Mouse (Mus musculus) hindbrain, embryonic 11.5 days (tissue): ENCODE data around the gene Gm20481. TPM values are rescaled to one million over a fixed set of nuclear protein-coding genes. Genes with fewer than 3 reads are reported as not detected.
A peak's percentile ranks its signal among the peaks of the same experiment; 100 is the strongest.

Source experiments
- ATAC-seq: fragments of 200-750 bp; cut with Nextera tagmentation; 2 replicates; pipeline ENCODE4 v1.8.0; 2017; ENCODE audit warnings: mild to moderate bottlenecking, moderate TSS enrichment, moderate library complexity; ENCODE audit not compliant: low FRiP score
- DNase-seq: peaks from one replicate; pipeline ENCODE4 v3.0.0-alpha.2; 2015; ENCODE audit warnings: low spot score
- H3K27ac ChIP-seq: fragments of 300-500 bp; sonication (generic); 2 replicates; pipeline ENCODE4 v1.5.1; 2014; ENCODE audit warnings: mild to moderate bottlenecking, low read depth, low read length
- H3K27me3 ChIP-seq: fragments of 300-500 bp; sonication (generic); 2 replicates; pipeline ENCODE4 v1.6.1; 2014; ENCODE audit warnings: mild to moderate bottlenecking, low read length, moderate library complexity, mixed read lengths; ENCODE audit not compliant: control insufficient read depth, insufficient read depth
- H3K36me3 ChIP-seq: fragments of 300-500 bp; sonication (generic); 2 replicates; pipeline ENCODE4 v1.6.1; 2014; ENCODE audit warnings: mild to moderate bottlenecking, low read length, moderate library complexity, mixed read lengths; ENCODE audit not compliant: control insufficient read depth, insufficient read depth
- H3K4me1 ChIP-seq: fragments of 300-500 bp; sonication (generic); replicated peaks from 2 replicates; pipeline ENCODE4 v1.6.1; 2014; ENCODE audit warnings: low read length, mixed read lengths; ENCODE audit not compliant: control insufficient read depth, insufficient read depth
- H3K4me2 ChIP-seq: fragments of 300-500 bp; sonication (generic); replicated peaks from 2 replicates; pipeline ENCODE4 v1.6.1; 2014; ENCODE audit warnings: mild to moderate bottlenecking, low read depth, low read length
- H3K4me3 ChIP-seq: fragments of 300-500 bp; sonication (generic); 2 replicates; pipeline ENCODE4 v1.5.1; 2014; ENCODE audit warnings: low read depth, low read length
- H3K9ac ChIP-seq: fragments of 300-500 bp; sonication (generic); 2 replicates; pipeline ENCODE4 v1.6.1; 2014; ENCODE audit warnings: low read depth, low read length
- H3K9me3 ChIP-seq: fragments of 300-500 bp; sonication (generic); 2 replicates; pipeline ENCODE4 v1.6.1; 2016; ENCODE audit warnings: low read length; ENCODE audit not compliant: control insufficient read depth
- WGBS: fragments of 180-500 bp; shearing (Covaris S2); extraction: QIAGEN DNeasy Blood & Tissue Kit; methylation state at CpG from one replicate; pipeline ENCODE4 v1.1.7; 2014; 5-methylcytosine and 5-hydroxymethylcytosine counted together
- polyA plus RNA-seq: library from polyadenylated mRNA; unstranded; fragments of >200 nt; fragmentation: Nextera tagmentation; extraction: Ambion mirVana; gene quantifications from 2 replicates; pipeline ENCODE4 v1.2.1, GENCODE M21; 2014

Gm20481 gene
- polyA plus RNA-seq, 1 experiment from 2014 or later: 0.49 TPM

DNA sequence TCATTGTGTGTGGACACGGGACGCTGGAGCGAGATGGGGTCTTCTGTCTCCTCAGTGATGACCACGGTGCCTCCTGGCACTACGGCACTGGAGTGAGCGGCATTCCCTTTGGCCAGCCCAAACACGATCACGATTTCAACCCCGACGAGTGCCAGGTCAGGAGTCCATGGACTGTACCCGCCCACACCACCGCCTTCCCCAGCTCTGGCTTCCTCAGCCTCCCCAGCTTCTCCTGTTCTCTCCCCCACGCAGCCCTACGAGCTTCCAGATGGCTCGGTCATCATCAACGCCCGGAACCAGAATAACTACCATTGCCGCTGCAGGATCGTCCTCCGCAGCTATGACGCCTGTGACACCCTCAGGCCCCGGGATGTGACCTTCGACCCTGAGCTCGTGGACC, 35.7 kb upstream of the Gm20481 start:
- Histone ChIP-seq H3K27ac (no peak overlapping the region), H3K27me3 (no peaks in the 10 kb centered on the region), H3K9ac (no peak overlapping the region), H3K4me3 (no peak overlapping the region), H3K4me1 (0 out of 2 replicates have a peak, but pooled peaks cover 3% of the 10 kb centered on the region), H3K36me3 (no peaks in the 10 kb centered on the region), H3K4me2 (no peak overlapping the region), H3K9me3 (no peaks in the 10 kb centered on the region)
- 74% methylated on average over 23 of the region's 24 CpGs for WGBS
- ATAC-seq (no peak), DNase-seq (no peak)

DNA sequence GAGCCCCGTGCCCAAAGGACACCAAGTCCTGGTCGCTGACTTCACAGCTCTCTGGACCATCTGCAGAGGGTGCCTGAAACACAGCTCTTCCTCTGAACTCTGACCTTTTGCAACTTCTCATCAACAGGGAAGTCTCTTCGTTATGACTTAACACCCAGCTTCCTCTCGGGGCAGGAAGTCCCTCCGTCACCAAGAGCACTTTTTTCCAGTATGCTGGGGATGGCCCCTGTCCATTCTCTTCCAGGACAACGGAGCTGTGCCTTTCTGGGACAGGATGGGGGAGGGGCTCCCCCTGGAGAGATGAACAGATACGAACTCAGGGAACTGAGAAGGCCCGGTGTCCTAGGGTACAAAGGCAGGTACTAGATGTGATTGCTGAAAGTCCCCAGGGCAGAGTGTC, 34.9 kb upstream of the Gm20481 start:
- Histone ChIP-seq H3K27me3 (no peaks in the 10 kb centered on the region), H3K27ac (no peak overlapping the region), H3K9ac (no peak overlapping the region), H3K4me3 (no peak overlapping the region), H3K36me3 (no peaks in the 10 kb centered on the region), H3K4me1 (0 out of 2 replicates have a peak, but pooled peaks cover 3% of the 10 kb centered on the region), H3K4me2 (no peak overlapping the region), H3K9me3 (no peaks in the 10 kb centered on the region)
- no peak for DNase-seq
- ATAC-seq: no peak
- WGBS: 47% methylated on average over 8 of the region's 8 CpGs

DNA sequence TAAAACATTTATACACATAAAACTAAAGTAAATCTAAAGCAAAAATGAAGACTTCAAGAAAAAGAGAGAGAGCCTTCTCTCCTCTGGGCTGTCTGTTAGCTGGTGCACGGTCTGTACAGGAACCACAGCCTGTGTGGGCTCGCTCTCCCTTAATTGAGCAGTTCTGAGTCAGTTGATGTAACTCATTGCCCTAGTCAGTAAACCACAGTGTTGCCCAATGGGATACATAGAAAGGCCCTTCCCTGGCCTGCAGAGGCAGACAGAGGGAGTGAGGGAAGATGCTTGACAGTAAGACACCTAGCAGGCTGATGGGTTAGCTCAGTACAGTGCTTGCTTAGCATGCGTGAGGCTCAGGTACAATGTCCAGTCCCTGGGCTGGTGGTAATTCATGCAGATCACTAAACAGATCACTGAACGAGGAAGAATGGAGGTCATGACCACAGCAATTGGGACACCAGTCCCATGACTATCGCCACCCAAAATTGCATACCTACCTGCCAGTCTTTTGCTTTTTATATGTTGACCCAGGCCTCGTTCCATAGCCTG, 31.7 kb upstream of the Gm20481 start:
- ATAC-seq: no peak
- WGBS: 90% methylated on average over 6 of the region's 6 CpGs
- H3K27me3 ChIP-seq: no peaks in the 10 kb centered on the region

DNA sequence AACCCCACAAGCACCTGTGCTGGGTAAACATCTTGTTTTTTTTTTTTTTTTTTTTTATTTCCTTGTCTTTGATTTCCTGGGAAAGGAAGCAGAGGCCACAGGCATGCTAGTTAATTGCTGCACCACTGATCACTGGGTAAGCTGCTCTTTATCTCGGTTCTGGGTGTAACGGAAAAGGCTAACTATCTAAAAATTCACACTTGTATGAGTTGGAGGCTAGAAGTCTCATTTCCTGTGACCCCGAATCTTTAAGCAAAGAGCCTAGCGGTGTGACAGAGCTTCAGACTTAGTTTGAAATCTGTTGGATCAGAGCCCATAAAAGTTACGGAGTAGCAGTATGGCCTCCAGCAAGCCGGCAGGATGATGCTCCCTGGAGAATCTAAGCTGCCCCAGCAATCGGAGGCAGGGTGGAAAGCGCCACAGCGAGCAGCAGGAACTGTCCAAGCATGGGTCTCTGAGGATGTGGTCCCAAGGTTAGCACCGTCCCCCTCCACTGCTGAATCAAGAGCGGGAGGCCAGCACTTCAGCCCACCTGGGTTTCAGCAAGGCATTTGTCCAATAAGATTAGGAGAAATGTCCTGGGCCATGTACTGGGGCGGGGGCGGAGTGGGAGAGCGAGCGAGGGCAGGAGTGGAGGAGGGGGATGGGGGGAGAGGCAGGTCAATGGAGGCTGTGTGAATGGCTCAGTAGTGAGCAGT, 28.2 kb upstream of the Gm20481 start:
- no peak overlapping the region for H3K4me3 ChIP-seq
- H3K27me3 ChIP-seq: no peaks in the 10 kb centered on the region
- no peaks in the 10 kb centered on the region for H3K36me3 ChIP-seq
- WGBS: 15% methylated on average over 15 of the region's 15 CpGs
- H3K4me2 ChIP-seq: peak overlapping the region; percentile 22
- ATAC-seq: no peak
- H3K9me3 ChIP-seq: no peaks in the 10 kb centered on the region
- peak; percentile 30 for DNase-seq
- no peaks in the 10 kb centered on the region for H3K4me1 ChIP-seq
- no peak overlapping the region; the same call in 1 of the 2 replicates for H3K9ac ChIP-seq
- no peak overlapping the region for H3K27ac ChIP-seq

More for the DNA sequence above, 31.7 kb upstream of the Gm20481 start:
- no peaks in the 10 kb centered on the region for H3K36me3 ChIP-seq
- no peak overlapping the region for H3K27ac ChIP-seq
- H3K4me1 ChIP-seq: no peaks in the 10 kb centered on the region
- no peak overlapping the region for H3K4me3 ChIP-seq
- DNase-seq: no peak
- H3K9me3 ChIP-seq: no peaks in the 10 kb centered on the region
- H3K4me2 ChIP-seq: no peak overlapping the region
- no peak overlapping the region for H3K9ac ChIP-seq

DNA sequence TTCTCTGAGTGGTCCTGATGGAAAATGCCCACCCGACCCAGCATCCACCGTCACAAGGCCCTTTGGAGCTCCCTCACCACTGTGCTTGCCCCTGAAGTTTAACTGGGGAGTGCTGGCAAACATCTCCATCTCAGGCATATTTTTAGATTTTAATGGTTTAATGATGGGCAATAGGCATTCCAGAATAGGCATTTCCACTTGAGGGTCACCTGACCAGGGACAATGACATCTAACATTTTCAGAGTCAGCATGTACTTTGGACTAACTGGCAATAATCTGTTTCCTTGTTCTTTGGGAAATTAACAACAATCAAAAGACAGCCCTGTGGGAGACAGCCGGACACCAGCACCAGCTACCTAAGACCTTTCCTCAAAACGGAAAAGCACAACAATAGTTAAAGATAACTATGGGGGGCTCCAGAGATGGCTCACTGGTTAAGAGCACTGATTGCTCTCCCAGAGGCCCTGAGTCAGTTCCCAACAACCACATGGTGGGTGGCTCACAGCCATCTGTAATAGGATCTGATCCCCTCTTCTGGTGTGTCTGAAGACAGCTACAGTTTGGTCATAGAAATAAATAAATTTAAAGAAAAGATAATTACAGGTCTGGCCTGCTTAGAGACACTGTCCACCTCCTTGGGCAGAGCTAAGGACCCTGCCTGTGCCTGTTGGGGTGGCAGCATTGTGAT, 26.4 kb upstream of the Gm20481 start:
- no peak overlapping the region for H3K4me3 ChIP-seq
- no peaks in the 10 kb centered on the region for H3K27me3 ChIP-seq
- H3K4me2 ChIP-seq: no peak overlapping the region
- H3K9me3 ChIP-seq: no peaks in the 10 kb centered on the region
- no peaks in the 10 kb centered on the region for H3K4me1 ChIP-seq
- ATAC-seq (no peak), DNase-seq (no peak)
- no peak overlapping the region for H3K9ac ChIP-seq
- 83% methylated on average over 4 of the region's 4 CpGs for WGBS
- H3K36me3 ChIP-seq: no peaks in the 10 kb centered on the region
- H3K27ac ChIP-seq: no peak overlapping the region

DNA sequence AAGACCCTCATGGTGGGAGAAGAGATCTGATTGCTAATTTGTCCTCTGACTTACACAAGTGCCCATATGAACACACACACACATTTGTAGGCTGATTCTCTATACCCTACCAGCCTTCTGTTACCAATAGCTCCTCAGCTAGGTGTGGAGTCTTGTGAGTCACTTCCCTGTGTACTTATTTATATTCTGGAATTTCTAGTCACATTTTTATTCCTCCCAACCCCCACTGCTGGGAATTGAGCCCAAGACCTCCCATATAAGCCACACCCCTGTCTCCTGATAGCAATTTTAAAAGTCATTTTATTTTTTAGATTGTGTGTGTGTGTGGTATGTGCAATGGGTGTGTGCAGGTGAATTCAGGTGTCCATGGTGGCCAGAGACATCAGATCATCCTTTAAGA, 25.4 kb upstream of the Gm20481 start:
- H3K9ac ChIP-seq: no peak overlapping the region
- H3K4me2 ChIP-seq: no peak overlapping the region
- H3K36me3 ChIP-seq: no peaks in the 10 kb centered on the region; the same call in 1 of the 2 replicates
- H3K9me3 ChIP-seq: no peaks in the 10 kb centered on the region
- no peak overlapping the region for H3K4me3 ChIP-seq
- no peaks in the 10 kb centered on the region for H3K27me3 ChIP-seq
- no peak overlapping the region for H3K27ac ChIP-seq
- DNase-seq (no peak), ATAC-seq (no peak)
- H3K4me1 ChIP-seq: no peaks in the 10 kb centered on the region

DNA sequence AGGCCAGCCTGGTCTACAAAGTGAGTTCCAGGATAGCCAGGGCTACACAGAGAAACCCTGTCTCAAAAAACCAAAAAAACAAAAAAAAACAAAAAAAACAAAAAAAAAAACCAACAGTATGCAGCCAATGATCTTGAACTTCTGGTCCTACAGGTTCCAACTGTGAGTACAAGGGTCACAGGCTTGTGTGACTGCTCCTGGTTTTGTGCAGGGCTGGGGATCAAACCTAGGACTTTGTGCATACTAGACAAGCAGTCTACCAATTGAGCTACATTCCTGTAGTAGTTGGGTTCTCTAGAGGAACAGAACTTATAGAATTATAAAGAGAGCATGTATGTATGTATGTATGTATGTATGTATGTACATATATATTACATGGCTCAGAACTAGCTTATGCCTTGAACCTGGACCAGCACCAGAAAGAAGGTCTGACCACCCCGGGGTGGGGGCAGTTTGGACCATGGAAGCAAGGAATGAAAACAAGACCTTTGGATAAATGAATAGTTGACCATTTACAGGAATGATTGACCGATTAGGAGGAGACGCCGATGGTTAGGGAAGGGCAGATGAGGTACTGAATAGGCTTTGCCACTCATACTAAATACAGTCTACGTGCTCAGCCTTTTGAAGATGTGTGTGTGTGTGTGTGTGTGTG, 23.1 kb upstream of the Gm20481 start:
- Histone ChIP-seq H3K9ac (no peak overlapping the region), H3K9me3 (no peaks in the 10 kb centered on the region), H3K27me3 (no peaks in the 10 kb centered on the region), H3K36me3 (peaks cover 12% of the 10 kb centered on the region), H3K27ac (no peak overlapping the region), H3K4me2 (no peak overlapping the region), H3K4me1 (0 out of 2 replicates have a peak, but pooled peaks cover 6% of the 10 kb centered on the region), H3K4me3 (no peak overlapping the region)
- DNase-seq (no peak), ATAC-seq (no peak)
- 92% methylated on average over 5 of the region's 5 CpGs for WGBS

DNA sequence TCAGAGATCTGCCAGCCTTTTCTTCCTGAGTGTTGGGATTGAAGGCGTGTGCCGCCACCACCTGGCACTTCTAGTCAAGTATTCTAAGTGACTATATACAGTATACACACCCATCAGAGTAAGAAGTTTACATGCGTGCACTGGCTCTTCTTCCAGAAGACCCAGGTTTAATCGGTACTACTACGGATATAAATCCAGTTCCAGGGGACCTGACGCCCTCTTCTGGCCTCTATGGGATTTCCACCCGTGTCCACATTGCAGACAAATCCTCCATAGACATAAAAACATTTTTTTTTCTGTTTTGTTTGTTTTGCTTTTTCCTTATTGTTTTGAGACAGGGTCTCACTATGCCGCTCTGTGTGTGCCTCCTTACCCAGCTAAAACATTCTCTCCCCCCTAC, 22.1 kb upstream of the Gm20481 start:
- H3K27ac ChIP-seq: no peak overlapping the region
- H3K4me3 ChIP-seq: no peak overlapping the region
- 34% methylated on average over 8 of the region's 8 CpGs for WGBS
- H3K36me3 ChIP-seq: peaks cover 12% of the 10 kb centered on the region
- no peaks in the 10 kb centered on the region for H3K9me3 ChIP-seq
- H3K9ac ChIP-seq: no peak overlapping the region
- no peak overlapping the region for H3K4me2 ChIP-seq
- no peak for ATAC-seq
- peak; percentile 59 for DNase-seq
- H3K4me1 ChIP-seq: 0 out of 2 replicates have a peak, but pooled peaks cover 6% of the 10 kb centered on the region
- H3K27me3 ChIP-seq: no peaks in the 10 kb centered on the region
